Mouse (Mus musculus) liver, embryonic 14.5 days (tissue): ENCODE measurements around the gene Nfia.

ENCODE experiments used
- CTCF ChIP-seq: IDR thresholded peaks from 2 replicates; pipeline ENCODE4 v1.5.1; 2016; ENCODE audit warnings: antibody characterized with exemption, low read depth, control low read depth
- EP300 ChIP-seq: IDR thresholded peaks from 2 replicates; pipeline ENCODE4 v1.6.1; 2016; ENCODE audit warnings: antibody characterized with exemption, low read depth

DNA sequence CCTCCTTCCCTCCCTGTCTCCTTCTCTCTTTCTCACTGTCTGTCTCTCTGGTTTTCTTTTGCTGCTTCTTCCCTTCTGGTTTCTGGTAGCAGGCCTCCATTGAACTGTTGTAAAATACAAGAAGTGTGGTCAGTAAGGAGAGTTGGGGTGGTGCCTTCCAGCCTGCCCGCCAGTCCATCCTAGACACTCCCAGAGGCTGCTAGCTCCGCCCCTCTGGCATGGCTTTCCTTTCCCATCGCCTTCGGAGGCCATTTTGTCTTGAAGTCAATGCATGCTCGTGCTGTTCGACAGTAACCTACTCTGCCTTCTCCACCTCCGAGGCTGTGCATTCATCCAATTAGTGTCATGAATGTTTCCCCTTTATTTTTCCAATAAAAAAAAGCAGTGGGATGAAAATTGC is 343.5 kb downstream of the Nfia start:
- no peak for TF ChIP-seq CTCF
- TF ChIP-seq EP300 = no peak
